Mouse (Mus musculus) left cerebral cortex, adult 11 months (tissue): ENCODE results near the gene Steap4.
"Not testable (repeated sequence)": the region's sequence is repeated elsewhere in the genome, so short reads cannot be mapped to it uniquely, and the experiment has no call there.

Experiments
- DNase-seq: peaks from one replicate; pipeline ENCODE4 v3.0.0; 2022; ENCODE audit warnings: low spot score

The Steap4 gene

GRCm38 (mm10) chr5:7960176-7960575 is at the start of gene Steap4:
Gene Steap4 (plus strand): TSS chr5:7960457.
- no peak for DNase-seq

DNA sequence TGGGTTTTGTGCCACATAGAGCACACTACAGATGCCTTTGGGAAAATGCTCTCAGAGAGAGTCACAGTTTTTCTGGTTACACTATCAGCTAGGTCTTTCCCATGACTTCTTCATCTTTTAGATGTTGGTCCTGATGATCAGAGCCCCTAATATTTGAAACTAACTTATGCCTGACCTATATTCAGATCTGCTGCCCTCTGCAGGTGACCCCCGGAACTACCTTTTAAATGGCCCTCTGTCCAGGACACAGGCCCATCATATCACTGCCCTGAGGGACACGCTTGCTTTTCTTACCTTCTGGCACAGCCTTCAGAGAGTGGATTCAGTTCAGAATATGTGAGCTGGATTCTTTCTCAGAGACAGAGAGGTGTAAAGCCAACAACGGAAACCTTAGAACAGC is 48.3 kb upstream of the Steap4 start:
- no peak for DNase-seq

DNA sequence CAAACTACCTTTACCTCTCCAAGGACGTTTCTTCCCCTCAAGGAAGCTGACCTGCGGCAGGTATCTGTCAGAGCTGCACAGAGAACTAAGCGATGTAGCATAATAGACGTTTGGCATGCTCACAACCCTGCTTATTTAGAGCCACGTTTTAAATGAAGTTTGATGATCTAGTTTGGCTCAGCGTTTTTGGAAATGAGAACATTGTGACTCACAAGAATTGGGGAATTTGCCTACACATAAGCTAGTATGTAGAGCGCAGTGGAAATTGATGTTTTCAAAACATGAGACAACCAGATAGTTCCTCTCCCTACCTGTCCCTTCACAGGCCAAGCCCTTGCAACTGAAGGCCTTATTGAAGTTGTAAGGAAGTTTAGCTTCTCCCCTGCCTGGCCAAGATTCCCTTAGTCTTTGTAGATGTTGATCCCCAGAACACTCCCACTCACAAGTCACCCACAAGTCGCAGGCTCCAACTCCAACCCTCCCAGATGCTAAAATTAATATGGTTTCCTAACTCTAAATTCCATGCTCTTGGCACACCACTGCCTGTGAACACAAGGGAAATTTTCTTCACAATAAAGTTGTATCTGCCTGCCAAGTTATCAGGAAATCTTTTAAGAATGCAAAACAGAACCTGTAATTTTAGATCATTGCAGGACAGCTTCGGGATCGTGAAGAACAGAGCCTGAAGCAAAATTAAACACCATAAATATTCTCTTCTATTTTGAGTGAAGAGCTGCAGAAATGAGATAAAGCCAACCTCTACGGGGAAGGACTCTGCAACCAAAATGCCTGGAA is 42.6 kb upstream of the Steap4 start:
- peak; percentile 58 for DNase-seq

DNA sequence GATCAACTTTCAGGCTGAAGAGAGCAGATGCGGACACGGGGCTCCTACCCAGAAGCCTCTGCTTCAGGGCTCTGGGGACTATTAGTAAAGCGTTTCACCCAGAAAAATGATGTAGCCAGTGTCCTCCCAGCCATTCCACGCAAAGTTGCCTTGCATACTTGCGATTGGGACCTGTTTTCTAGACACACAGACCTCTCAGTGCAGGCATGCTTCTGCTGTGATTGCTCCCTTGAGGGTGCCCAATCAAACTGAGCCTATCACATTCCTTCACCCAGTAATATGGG is 42.0 kb upstream of the Steap4 start:
- no peak for DNase-seq

DNA sequence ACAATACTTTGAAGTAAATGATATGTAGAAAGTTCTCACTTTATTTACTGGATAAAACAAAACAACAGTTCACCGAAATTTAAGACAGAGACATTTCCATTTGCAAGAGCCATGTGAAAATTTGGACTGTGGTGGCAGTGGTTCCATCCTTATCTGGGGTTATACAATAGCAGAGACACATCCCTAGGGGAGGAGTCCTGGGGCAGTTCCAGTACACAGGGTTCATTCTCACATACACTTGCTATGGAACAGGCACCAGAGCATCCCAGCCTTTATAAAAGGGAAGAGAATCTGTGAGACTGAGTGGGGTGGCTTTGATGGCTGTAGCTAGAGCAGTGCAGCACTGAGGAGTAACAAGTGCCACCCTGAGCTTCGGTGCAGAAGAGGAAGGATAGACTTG is 40.6 kb upstream of the Steap4 start:
- DNase-seq, result no peak

- DNase-seq, result no peak
These were observed 37.5 kb upstream of the Steap4 start for GRCm38 (mm10) chr5:7922751-7923150.

DNA sequence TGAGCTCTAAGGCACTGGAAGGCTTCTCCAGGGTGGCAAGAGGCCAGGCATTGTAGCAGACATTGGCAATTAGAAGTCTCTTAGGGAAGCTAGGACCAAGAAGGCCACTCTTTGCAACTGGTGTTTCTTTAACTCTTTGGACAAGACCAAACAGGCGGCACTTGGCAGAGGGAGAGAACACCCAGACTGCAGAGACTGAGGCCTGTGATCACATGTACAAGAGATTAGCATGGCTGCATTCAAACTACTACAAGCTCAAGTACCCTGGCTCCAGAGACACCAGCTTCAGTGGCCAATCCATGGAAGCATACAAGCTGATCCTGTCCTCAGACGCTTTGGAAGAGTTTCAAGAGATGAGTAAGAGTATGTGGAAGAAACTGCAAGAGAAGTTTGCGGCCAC is 36.6 kb upstream of the Steap4 start:
- no peak for DNase-seq

DNA sequence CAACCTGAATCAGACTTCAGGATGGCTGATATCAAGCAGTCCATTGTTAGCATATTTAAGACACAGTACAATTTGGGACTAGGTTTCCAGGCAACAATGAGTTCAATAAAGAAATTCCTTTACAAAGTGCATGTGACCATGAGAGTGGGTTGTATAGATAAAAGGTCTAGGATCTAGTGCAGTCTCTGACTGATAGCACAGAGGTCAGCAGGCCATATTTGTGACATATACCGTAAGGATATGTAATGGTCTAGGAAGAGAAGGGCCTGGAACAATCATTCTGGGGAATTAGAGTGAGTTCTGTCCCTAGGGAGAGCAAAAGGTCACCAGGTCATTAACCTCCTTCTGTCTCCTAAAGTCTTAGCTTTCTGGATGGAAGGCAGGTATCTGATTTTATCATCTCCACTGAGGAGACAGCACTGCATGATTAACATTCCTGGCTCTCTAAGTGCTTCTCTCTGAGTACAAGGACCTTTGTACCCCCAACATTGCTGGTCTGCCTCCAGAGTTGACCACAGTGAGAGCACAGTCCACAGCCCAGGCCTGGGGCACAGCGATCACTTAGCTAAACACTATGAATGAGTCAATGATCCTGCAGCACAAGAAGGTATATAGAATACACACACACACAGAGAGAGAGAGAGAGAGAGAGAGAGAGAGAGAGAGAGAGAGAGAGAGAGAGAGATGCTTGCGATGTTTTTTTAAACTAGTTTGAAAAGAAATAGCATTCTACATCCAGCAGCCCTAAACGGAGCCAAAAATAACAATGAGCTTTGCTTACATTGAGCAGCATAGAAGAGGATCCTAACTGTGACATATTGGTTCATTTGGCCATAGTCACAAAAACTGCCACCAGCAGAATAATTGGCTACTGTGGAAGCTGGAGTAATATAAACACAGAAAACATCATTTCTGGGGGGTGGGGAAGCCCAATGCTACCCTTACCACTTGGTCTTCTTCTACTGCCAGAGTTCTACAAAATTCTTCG is 27.7 kb upstream of the Steap4 start:
- DNase-seq, result no peak

DNA sequence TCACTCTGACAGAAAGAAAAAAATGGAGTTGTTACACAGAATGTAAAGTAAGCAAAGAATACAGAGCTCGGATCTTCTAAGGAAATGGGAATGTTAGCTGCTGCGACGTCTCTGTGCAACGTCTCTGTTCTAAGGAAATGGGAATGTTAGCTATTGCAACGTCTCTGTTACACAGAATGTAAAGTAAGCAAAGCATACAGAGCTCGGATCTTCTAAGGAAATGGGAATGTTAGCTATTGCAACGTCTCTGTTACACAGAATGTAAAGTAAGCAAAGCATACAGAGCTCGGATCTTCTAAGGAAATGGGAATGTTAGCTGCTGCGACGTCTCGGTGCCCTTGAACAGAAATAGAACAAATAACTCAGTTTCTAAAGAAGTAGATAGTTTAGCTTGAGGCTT is 26.8 kb upstream of the Steap4 start:
- DNase-seq, result not testable (repeated sequence)

- no peak for DNase-seq
These were observed 26.2 kb upstream of the Steap4 start for GRCm38 (mm10) chr5:7933933-7934675.

- no peak for DNase-seq
These were observed 5.4 kb upstream of the Steap4 start for GRCm38 (mm10) chr5:7954838-7955237.

DNA sequence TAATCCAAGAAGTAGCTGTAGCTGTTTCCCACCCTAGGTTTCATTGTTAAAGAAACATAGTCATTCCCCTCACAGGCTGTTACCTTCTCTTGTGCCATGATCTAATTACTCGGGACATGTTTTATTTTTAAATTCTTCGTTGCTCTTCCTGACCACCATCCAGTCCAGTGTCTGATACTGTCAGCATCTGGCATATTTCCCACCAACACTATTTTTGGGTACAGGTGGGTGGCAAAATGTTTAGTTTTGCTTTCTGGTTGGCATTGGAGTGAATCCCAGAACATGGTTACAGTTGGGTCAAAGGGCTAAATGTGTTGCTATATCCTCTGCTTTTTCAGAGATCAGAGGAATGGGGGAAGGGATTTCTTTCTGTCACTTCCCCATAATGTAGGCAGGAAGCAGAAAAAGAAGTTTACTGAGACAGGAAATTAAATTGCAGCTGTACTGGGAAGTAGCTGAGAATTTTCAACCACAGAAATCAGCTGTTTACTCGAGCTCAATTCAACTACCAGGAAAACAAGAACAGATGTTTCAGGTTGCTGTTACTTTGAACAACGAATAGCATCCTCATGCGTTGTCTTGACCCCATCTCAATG is 4.8 kb upstream of the Steap4 start:
- DNase-seq, result no peak

GRCm38 (mm10) chr5:7958061-7958460 is 2.2 kb upstream of the Steap4 start:
- no peak for DNase-seq

- DNase-seq, result no peak
These were observed 971 bp upstream of the Steap4 start for GRCm38 (mm10) chr5:7959286-7959685.

- DNase-seq, result no peak
These were observed 856 bp downstream of the Steap4 start for GRCm38 (mm10) chr5:7961113-7961512.

- DNase-seq, result peak; percentile 40
These were observed 5.0 kb downstream of the Steap4 start for GRCm38 (mm10) chr5:7965281-7965680.

- no peak for DNase-seq
These were observed 7.9 kb downstream of the Steap4 start for GRCm38 (mm10) chr5:7968152-7968551.

DNA sequence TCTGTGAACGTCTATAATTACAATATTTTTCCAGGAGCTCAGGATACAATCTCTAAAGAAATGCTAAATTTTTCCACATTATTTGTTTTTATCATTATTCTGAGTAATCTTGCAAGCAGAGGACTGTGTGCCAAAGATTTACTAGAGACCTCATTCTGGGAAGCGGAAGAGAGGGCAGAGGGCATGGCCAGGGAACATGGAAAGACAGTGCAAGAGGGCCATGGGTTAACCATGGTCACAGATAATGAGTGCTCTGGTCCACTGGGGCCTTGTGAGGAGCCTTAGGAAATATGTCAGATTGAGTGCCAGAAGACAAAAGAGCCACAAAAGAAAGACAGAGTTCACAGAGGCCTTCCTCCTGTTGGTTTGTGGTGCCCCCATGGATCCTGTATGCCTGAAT is 12.0 kb downstream of the Steap4 start:
- no peak for DNase-seq

DNA sequence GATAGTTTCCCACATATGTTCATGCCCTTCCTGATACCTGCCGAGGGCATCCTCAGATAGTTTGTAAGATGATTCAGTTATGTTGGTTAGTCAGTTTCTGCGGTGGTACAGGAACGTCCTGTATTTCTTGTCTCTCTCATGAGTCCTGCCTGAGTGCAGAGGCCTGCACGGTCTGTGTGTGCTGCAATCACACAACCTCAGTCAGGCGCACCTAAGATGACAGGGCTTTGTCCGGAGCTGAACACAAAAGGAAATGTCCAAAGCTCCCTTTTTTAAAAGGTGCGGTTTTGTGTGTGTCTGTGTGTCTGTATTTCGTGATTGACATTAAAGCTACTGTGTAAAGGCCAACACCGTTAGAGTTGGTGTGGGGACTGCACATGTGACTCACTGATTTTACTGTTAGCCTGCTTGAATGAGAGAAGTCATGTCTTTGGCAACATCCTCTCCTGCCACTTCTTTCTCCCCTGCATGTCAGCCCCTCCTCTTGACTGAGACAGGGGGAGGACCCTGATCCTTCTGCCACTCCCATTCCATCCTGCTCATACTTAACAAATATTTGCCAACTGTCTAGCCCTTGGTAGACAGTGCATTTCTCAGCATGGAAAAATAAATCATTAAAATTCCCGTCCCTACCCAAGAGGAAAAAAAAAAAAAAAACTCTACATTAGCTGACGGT is 14.4 kb downstream of the Steap4 start:
- no peak for DNase-seq

DNA sequence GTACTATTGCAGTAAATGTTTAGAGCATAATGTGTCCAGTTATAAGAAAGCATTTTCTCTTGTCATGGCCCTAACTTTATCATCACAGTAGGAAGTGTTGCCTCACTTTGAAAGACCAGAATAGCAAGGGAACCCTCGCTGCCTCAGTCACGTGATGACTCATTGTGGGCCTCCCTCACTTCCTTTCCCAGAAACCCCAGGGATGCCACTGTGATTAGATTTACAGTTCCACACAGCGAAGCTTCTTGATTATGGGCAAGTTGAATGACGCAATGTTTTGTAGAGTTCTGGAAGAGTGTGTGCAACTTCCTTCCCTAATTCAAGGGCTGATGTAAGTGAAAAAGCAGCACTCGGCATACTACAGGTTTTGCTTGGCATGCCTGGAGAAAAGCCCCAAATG is 20.3 kb downstream of the Steap4 start:
- no peak for DNase-seq

- DNase-seq, result no peak
These were observed 27.7 kb downstream of the Steap4 start for GRCm38 (mm10) chr5:7987962-7988361.

- DNase-seq, result no peak
These were observed 28.2 kb downstream of the Steap4 start for GRCm38 (mm10) chr5:7988415-7988814.
